Mouse (Mus musculus): ENCODE data around the gene Tmem184b. TPM values are rescaled to one million over a fixed set of nuclear protein-coding genes. Genes with fewer than 3 reads are reported as not detected.

Tmem184b gene
- polyA plus RNA-seq, 1 experiment = 168 TPM

DNA sequence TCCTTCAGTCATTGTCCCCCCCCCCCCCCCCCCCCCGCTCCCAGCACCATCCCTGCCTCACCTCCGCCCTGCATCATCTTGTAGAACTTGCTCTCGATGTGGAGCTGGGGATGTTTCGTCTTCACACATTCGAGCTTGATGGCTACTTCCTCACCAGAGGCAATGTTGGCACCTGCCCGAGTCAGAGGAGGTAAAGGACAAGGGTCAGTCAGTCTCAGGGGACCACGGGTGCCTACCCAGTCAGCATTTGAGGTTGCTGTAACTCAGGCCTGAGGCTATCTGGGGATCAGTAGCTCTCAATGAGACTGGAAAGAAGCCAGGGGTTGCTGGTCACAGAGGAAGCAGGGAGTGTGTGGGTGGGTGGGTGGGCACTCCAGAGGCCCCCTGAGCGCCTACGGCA lies 26.6 kb upstream of the Tmem184b start:
- peaks cover 29% of the 10 kb centered on the region for H3K36me3 ChIP-seq (ENCODE audit: control insufficient read depth, insufficient read depth, low read length)

DNA sequence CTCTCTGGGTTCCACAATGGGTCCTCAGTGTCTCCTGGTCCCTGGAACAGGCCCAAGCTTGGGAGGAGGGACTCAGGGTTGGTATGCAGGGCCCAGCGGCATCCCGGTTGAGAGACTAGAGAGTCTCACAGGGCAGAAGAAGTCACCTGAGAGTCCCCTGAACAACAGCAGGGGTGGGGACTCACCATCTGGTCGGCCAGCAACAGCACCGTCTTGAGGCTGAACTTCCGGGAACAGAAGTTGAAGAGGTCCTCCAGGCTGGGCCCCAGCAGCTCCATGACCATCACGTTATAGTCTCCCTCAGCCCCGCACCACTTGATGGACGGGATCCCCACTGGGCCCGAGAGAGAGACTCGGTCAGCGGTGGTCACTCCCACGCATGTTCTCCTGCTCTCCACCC lies 26.2 kb upstream of the Tmem184b start:
- WGBS = 93% methylated on average over 12 of the region's 12 CpGs
- Histone ChIP-seq H3K4me1 (ENCODE audit: control insufficient read depth, insufficient read depth, insufficient read length, low read length) (no peaks in the 10 kb centered on the region), H3K27ac (ENCODE audit: insufficient read depth, low read depth, low read length) (no peak overlapping the region), H3K36me3 (ENCODE audit: control insufficient read depth, insufficient read depth, low read length) (peaks cover 33% of the 10 kb centered on the region), H3K27me3 (ENCODE audit: control insufficient read depth, insufficient read depth, low read length) (no peaks in the 10 kb centered on the region), H3K4me3 (ENCODE audit: low read depth, low read length) (no peak overlapping the region)
- TF ChIP-seq CTCF (IDR thresholded peaks at IDR 0.05; ENCODE audit: extremely low read depth, insufficient read length, insufficient replicate concordance, low read depth, low read length) (no peak), POLR2A (IDR thresholded peaks at IDR 0.05; ENCODE audit: low read depth, low read length) (no peak)

More for the DNA sequence above, 26.6 kb upstream of the Tmem184b start:
- H3K27ac ChIP-seq (ENCODE audit: insufficient read depth, low read depth, low read length) = no peak overlapping the region
- WGBS = 61% methylated on average over 9 of the region's 9 CpGs
- no peaks in the 10 kb centered on the region; the same call in 1 of the 2 replicates for H3K4me1 ChIP-seq (ENCODE audit: control insufficient read depth, insufficient read depth, insufficient read length, low read length)
- H3K27me3 ChIP-seq (ENCODE audit: control insufficient read depth, insufficient read depth, low read length) = no peaks in the 10 kb centered on the region
- TF ChIP-seq POLR2A (IDR thresholded peaks at IDR 0.05; ENCODE audit: low read depth, low read length) (no peak), CTCF (IDR thresholded peaks at IDR 0.05; ENCODE audit: extremely low read depth, insufficient read length, insufficient replicate concordance, low read depth, low read length) (no peak)
- H3K4me3 ChIP-seq (ENCODE audit: low read depth, low read length) = no peak overlapping the region

DNA sequence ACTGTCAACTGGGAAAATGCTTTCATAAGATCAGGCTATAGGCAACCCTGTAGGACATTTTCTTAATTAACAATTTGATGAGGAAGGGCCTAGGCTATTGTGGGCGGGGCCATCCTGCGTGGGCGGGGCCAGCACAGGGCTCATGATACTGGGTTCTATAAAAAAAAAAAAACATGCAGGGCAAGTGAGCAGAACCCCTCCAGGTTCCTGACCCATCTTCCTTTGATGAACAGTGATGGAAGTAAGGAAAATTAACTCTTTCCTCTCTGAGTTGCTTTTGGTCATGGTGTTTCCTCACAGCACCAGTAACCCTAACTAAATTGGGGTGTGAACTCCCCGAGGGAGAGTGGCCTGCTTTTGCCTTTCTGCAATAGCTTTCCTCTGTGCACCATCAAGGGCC lies 25.2 kb upstream of the Tmem184b start:
- 67% methylated on average over 4 of the region's 4 CpGs for WGBS
- TF ChIP-seq CTCF (IDR thresholded peaks at IDR 0.05; ENCODE audit: extremely low read depth, insufficient read length, insufficient replicate concordance, low read depth, low read length) = no peak
- TF ChIP-seq POLR2A (IDR thresholded peaks at IDR 0.05; ENCODE audit: low read depth, low read length) = no peak
- H3K4me1 ChIP-seq (ENCODE audit: control insufficient read depth, insufficient read depth, insufficient read length, low read length) = no peaks in the 10 kb centered on the region
- no peaks in the 10 kb centered on the region for H3K27me3 ChIP-seq (ENCODE audit: control insufficient read depth, insufficient read depth, low read length)
- peaks cover 40% of the 10 kb centered on the region for H3K36me3 ChIP-seq (ENCODE audit: control insufficient read depth, insufficient read depth, low read length)
- no peak overlapping the region for H3K27ac ChIP-seq (ENCODE audit: insufficient read depth, low read depth, low read length)
- no peak overlapping the region for H3K4me3 ChIP-seq (ENCODE audit: low read depth, low read length)

DNA sequence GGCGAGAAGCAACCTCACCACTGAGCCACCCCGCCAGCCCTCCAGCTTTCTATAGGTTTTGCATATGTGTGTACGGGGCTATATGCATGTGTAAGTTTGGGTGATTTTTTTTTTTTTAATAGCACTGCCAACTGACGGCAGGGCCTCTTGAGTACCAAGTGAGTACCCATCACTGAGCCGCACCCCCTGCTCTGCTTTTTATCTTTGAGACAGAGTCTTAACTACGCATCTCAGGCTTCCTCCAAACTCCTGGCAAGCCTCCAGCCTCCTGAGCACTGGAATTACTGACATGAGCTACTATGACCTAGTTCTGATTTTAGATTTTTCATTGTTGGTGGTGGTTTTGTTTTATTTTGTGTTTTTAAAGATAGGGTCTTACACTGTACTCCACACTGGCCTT lies 24.1 kb upstream of the Tmem184b start:
- no peak overlapping the region for H3K4me3 ChIP-seq (ENCODE audit: low read depth, low read length)
- H3K36me3 ChIP-seq (ENCODE audit: control insufficient read depth, insufficient read depth, low read length) = peaks cover 45% of the 10 kb centered on the region
- TF ChIP-seq CTCF (IDR thresholded peaks at IDR 0.05; ENCODE audit: extremely low read depth, insufficient read length, insufficient replicate concordance, low read depth, low read length) = no peak
- TF ChIP-seq POLR2A (IDR thresholded peaks at IDR 0.05; ENCODE audit: low read depth, low read length) = no peak
- H3K4me1 ChIP-seq (ENCODE audit: control insufficient read depth, insufficient read depth, insufficient read length, low read length) = no peaks in the 10 kb centered on the region
- H3K27ac ChIP-seq (ENCODE audit: insufficient read depth, low read depth, low read length) = no peak overlapping the region
- WGBS = 85% methylated on average over 6 of the region's 6 CpGs
- no peaks in the 10 kb centered on the region for H3K27me3 ChIP-seq (ENCODE audit: control insufficient read depth, insufficient read depth, low read length)

DNA sequence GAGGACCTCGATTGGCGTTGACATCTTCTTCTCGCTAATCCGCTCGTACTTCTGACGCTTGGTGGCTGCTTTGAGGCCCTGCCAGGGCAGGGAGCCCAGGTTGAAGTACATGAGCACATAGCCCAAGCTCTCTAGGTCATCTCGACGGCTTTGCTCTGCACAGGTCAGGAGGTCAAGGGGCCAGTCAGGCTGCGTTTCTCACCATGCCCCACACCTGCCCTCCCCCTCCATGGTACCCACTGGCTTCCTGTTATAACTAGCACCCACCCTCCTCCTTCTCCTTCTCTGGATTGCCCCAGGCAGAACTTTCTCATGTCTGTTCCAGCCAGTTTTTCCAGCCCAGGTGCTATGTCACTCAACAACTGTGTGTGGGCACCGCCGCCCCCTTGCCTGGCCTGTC lies 22.1 kb upstream of the Tmem184b start:
- Histone ChIP-seq H3K4me1 (ENCODE audit: control insufficient read depth, insufficient read depth, insufficient read length, low read length) (no peaks in the 10 kb centered on the region), H3K27ac (ENCODE audit: insufficient read depth, low read depth, low read length) (no peak overlapping the region), H3K4me3 (ENCODE audit: low read depth, low read length) (no peak overlapping the region), H3K36me3 (ENCODE audit: control insufficient read depth, insufficient read depth, low read length) (peaks cover 46% of the 10 kb centered on the region), H3K27me3 (ENCODE audit: control insufficient read depth, insufficient read depth, low read length) (no peaks in the 10 kb centered on the region)
- WGBS = 86% methylated on average over 11 of the region's 11 CpGs
- TF ChIP-seq POLR2A (IDR thresholded peaks at IDR 0.05; ENCODE audit: low read depth, low read length) (no peak), CTCF (IDR thresholded peaks at IDR 0.05; ENCODE audit: extremely low read depth, insufficient read length, insufficient replicate concordance, low read depth, low read length) (no peak)

DNA sequence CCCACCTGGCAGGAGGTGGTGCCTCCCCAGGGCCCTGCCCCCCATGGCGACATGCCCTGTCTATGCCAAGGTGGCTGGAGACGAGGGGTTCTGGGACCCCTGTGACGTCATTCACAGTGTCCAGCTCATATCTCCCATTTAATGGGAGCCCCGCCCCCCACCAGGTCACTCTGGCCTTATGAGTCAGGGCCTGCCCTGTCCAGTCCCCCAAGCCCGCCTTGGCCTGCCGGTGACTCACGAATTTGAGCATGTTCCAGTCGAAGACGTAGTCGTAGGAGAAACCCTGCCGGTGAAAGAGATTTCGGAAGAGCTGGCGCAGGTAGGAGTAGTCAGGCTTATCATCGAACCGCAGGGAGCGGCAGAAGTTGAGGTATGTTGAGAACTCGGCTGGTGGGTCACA lies 21.2 kb upstream of the Tmem184b start:
- peaks cover 48% of the 10 kb centered on the region for H3K36me3 ChIP-seq (ENCODE audit: control insufficient read depth, insufficient read depth, low read length)
- TF ChIP-seq POLR2A (IDR thresholded peaks at IDR 0.05; ENCODE audit: low read depth, low read length) = no peak

DNA sequence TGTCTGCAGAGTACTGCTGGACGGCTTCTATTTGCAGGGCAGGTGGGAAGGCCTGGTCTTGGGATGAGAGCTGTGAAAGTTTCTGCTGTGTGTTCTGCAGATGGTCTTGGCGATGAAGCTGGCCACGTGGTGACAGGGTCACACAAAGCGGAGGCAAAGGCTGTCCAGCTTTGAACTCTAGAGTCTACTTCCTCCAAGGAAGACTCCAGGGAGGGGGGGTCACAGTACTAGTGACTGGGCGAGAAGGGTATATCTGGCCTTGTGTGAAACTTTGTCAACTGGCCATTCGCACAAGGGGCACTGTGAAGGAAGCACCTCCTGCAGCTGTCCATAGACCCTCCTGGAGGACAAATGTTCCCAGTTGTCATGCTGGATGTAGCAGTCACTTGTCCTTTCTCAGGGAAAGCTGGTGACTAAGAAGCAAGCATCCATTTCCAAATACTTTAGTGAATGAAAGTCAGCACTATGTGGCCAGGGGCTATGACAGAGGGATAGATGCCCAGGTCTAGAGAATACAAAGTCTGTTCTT lies 19.4 kb upstream of the Tmem184b start:
- H3K27me3 ChIP-seq (ENCODE audit: control insufficient read depth, insufficient read depth, low read length) = no peaks in the 10 kb centered on the region
- TF ChIP-seq CTCF (IDR thresholded peaks at IDR 0.05; ENCODE audit: extremely low read depth, insufficient read length, insufficient replicate concordance, low read depth, low read length) (no peak), POLR2A (IDR thresholded peaks at IDR 0.05; ENCODE audit: low read depth, low read length) (no peak)
- H3K4me1 ChIP-seq (ENCODE audit: control insufficient read depth, insufficient read depth, insufficient read length, low read length) = no peaks in the 10 kb centered on the region; the same call in 1 of the 2 replicates
- no peak overlapping the region for H3K27ac ChIP-seq (ENCODE audit: insufficient read depth, low read depth, low read length)
- H3K4me3 ChIP-seq (ENCODE audit: low read depth, low read length) = no peak overlapping the region
- peaks cover 44% of the 10 kb centered on the region for H3K36me3 ChIP-seq (ENCODE audit: control insufficient read depth, insufficient read depth, low read length)
- 75% methylated on average over 6 of the region's 6 CpGs for WGBS

More for the DNA sequence above, 21.2 kb upstream of the Tmem184b start:
- Histone ChIP-seq H3K4me3 (ENCODE audit: low read depth, low read length) (no peak overlapping the region), H3K4me1 (ENCODE audit: control insufficient read depth, insufficient read depth, insufficient read length, low read length) (no peaks in the 10 kb centered on the region), H3K27me3 (ENCODE audit: control insufficient read depth, insufficient read depth, low read length) (no peaks in the 10 kb centered on the region), H3K27ac (ENCODE audit: insufficient read depth, low read depth, low read length) (no peak overlapping the region)
- 92% methylated on average over 17 of the region's 17 CpGs for WGBS

Measured in small intestine, adult 2 months (tissue).